Mouse (Mus musculus) left cerebral cortex, adult 18-20 months (tissue): ENCODE results near the gene Wnt10b. TPM values are rescaled to one million over a fixed set of nuclear protein-coding genes. Genes with fewer than 3 reads are reported as not detected.

ENCODE experiments used
- DNase-seq, 2 experiments: peaks; one replicate each; pipeline ENCODE4 v3.0.0; 2021 to 2022; ENCODE audit warnings: low spot score in 2 of 2, mixed read lengths in 1 of 2
- total RNA-seq, 2 experiments: library from RNA; stranded (reverse); gene quantifications; 2 replicates each; pipeline ENCODE4 v1.2.3; 2021

The Wnt10b gene
- total RNA-seq, 2 experiments from 2014 or later = 0.63 to 1.1 TPM

- no peak for DNase-seq
Measured at GRCm38 (mm10) chr15:98797835-98798492, 20.0 kb upstream of the Wnt10b start.

GRCm38 (mm10) chr15:98796803-98797595 is 19.0 kb upstream of the Wnt10b start:
- DNase-seq = no peak

GRCm38 (mm10) chr15:98793141-98793698 is 15.3 kb upstream of the Wnt10b start:
- no peak for DNase-seq

- DNase-seq = peak; percentile 57 to 63
Measured at GRCm38 (mm10) chr15:98792233-98793020, 14.5 kb upstream of the Wnt10b start.

- no peak for DNase-seq
Measured at GRCm38 (mm10) chr15:98791771-98792170, 13.8 kb upstream of the Wnt10b start.

- no peak for DNase-seq
Measured at GRCm38 (mm10) chr15:98791221-98791620, 13.3 kb upstream of the Wnt10b start.

- DNase-seq = no peak
Measured at GRCm38 (mm10) chr15:98790761-98791160, 12.8 kb upstream of the Wnt10b start.

- DNase-seq = no peak
Measured at GRCm38 (mm10) chr15:98789661-98790535, 11.9 kb upstream of the Wnt10b start, which contains the start of gene Wnt1. Wnt1 (plus strand) TSS chr15:98789857.

- DNase-seq = no peak
Measured at GRCm38 (mm10) chr15:98788972-98789660, 11.2 kb upstream of the Wnt10b start.

GRCm38 (mm10) chr15:98787930-98788329 is 10.0 kb upstream of the Wnt10b start:
- DNase-seq = no peak

- DNase-seq = no peak
Measured at GRCm38 (mm10) chr15:98785744-98786143, 7.8 kb upstream of the Wnt10b start.

GRCm38 (mm10) chr15:98781166-98781565 is 3.2 kb upstream of the Wnt10b start:
- DNase-seq = no peak

GRCm38 (mm10) chr15:98780573-98780972 is 2.6 kb upstream of the Wnt10b start:
- DNase-seq = no peak

- no peak for DNase-seq
Measured at GRCm38 (mm10) chr15:98780075-98780474, 2.1 kb upstream of the Wnt10b start.

GRCm38 (mm10) chr15:98778806-98779205 is 856 bp upstream of the Wnt10b start:
- DNase-seq = no peak

GRCm38 (mm10) chr15:98778191-98778770 is 331 bp upstream of the Wnt10b start:
- DNase-seq = no peak

GRCm38 (mm10) chr15:98777005-98777616 is 839 bp downstream of the Wnt10b start:
- no peak for DNase-seq

GRCm38 (mm10) chr15:98776280-98777004 is 1.5 kb downstream of the Wnt10b start:
- DNase-seq = no peak
